In genomic region chr5:115081636-115082035, GRCm38 (mm10) we compare ENCODE assay signal across 32 mouse cellular contexts. TPM values are rescaled to one million over a fixed set of nuclear protein-coding genes. Genes with fewer than 3 reads are reported as not detected.
DNase-seq lines count a peak whose midpoint lies in the region; ATAC-seq and TF ChIP-seq lines count a peak whose summit lies in the region.
"Had no signal": no experiment of that assay in that cellular context is flagged by ENCODE, and none has a peak within 500 bp of the region (broad histone marks: within the 10 kb centered on the region; RNA-seq: fewer than 3 reads in every experiment).

No protein-coding gene starts in this region.

- no peak overlapping the region for H3K9ac ChIP-seq in kidney, embryonic 16.5 days (replicated peaks; ENCODE audit: low read length)
- H3K9ac ChIP-seq: embryonic facial prominence, embryonic 12.5 days; embryonic facial prominence, embryonic 15.5 days; forebrain, embryonic 12.5 days; forebrain, embryonic 15.5 days; heart, embryonic 12.5 days; heart, embryonic 15.5 days; hindbrain, embryonic 13.5 days had no signal

- no peak for ATAC-seq in kidney, embryonic 16.5 days (ENCODE audit: low FRiP score, low TSS enrichment)
- no peak for ATAC-seq in activated CD4-positive, CD25-positive, alpha-beta regulatory T cell, adult 4 months
- ATAC-seq: forebrain, embryonic 15.5 days; hindbrain, embryonic 16.5 days; Patski had no signal

- H3K36me3 ChIP-seq in kidney, embryonic 16.5 days (ENCODE audit: insufficient read depth, low read length) = peaks cover 26% of the 10 kb centered on the region
- H3K36me3 ChIP-seq in thymus, adult 2 months (ENCODE audit: control insufficient read depth, insufficient read depth, low read length) = peaks cover 27% of the 10 kb centered on the region

- no peaks in the 10 kb centered on the region for H3K9me3 ChIP-seq in kidney, embryonic 16.5 days (ENCODE audit: low read length)
- H3K9me3 ChIP-seq: embryonic facial prominence, embryonic 12.5 days; embryonic facial prominence, embryonic 15.5 days; forebrain, embryonic 12.5 days; forebrain, embryonic 15.5 days; G1E; heart, embryonic 12.5 days; heart, embryonic 15.5 days; hindbrain, embryonic 10.5 days; hindbrain, embryonic 13.5 days had no signal

- no peak for TF ChIP-seq CTCF in thymus, adult 2 months (IDR thresholded peaks at IDR 0.05; ENCODE audit: borderline replicate concordance, control insufficient read depth, extremely low read depth, insufficient read depth, low read length, poor library complexity)

- no peak overlapping the region for H3K4me2 ChIP-seq in kidney, embryonic 16.5 days (replicated peaks; ENCODE audit: low read depth, low read length)
- H3K4me2 ChIP-seq: embryonic facial prominence, embryonic 12.5 days; embryonic facial prominence, embryonic 15.5 days; forebrain, embryonic 12.5 days; forebrain, embryonic 15.5 days; heart, embryonic 12.5 days; heart, embryonic 15.5 days; hindbrain, embryonic 13.5 days had no signal

- H3K4me1 ChIP-seq in kidney, embryonic 16.5 days (ENCODE audit: insufficient read depth, low read length) = no peaks in the 10 kb centered on the region
- peaks cover 22% of the 10 kb centered on the region for H3K4me1 ChIP-seq in thymus, adult 2 months (replicated peaks; ENCODE audit: control insufficient read depth, insufficient read depth, low read length)
- H3K4me1 ChIP-seq: embryonic facial prominence, embryonic 12.5 days; embryonic facial prominence, embryonic 15.5 days; forebrain, embryonic 12.5 days; forebrain, embryonic 15.5 days; heart, embryonic 12.5 days; heart, embryonic 15.5 days; hindbrain, embryonic 10.5 days had no signal

- DNase-seq in kidney, postnatal 10 days = no peak
- peak; percentile 43 for DNase-seq in thymus, adult 2 months
- DNase-seq in thymus, postnatal 10 days (ENCODE audit: low spot score in 2 of 2) = peak; percentile 29 to 42
- peak; percentile 37 to 59 for DNase-seq in thymus, postnatal 36 days
- no peak for DNase-seq in embryo, embryonic 11 days
- DNase-seq: adrenal gland, adult 2 months; adrenal gland, postnatal 14 days; B cell, adult 2 months; cerebellum, adult 11 months; cerebellum, adult 2 months; cerebellum, postnatal 10 days; cerebellum, postnatal 36 days; gastrocnemius, postnatal 25 days; heart, adult 18-20 months; heart, postnatal 10 days; heart, postnatal 36 days had no signal

- H3K4me3 ChIP-seq in kidney, embryonic 16.5 days (ENCODE audit: low read length) = no peak overlapping the region
- H3K4me3 ChIP-seq in thymus, adult 2 months (ENCODE audit: control insufficient read depth, insufficient read depth, low read length) = no peak overlapping the region
- H3K4me3 ChIP-seq: embryonic facial prominence, embryonic 12.5 days; embryonic facial prominence, embryonic 15.5 days; erythroblast, embryonic 14.5 days; forebrain, embryonic 12.5 days; forebrain, embryonic 15.5 days; heart, embryonic 12.5 days; heart, embryonic 15.5 days; hindbrain, embryonic 10.5 days; hindbrain, embryonic 13.5 days had no signal

- peak overlapping the region; percentile 31; the same call in 1 of the 2 replicates for H3K27ac ChIP-seq in kidney, embryonic 16.5 days (ENCODE audit: low read length)
- H3K27ac ChIP-seq in thymus, adult 2 months (ENCODE audit: control insufficient read depth, insufficient read depth, low read length) = peak overlapping the region; percentile 78; the same call in 1 of the 2 replicates
- H3K27ac ChIP-seq: embryonic facial prominence, embryonic 12.5 days; embryonic facial prominence, embryonic 15.5 days; forebrain, embryonic 12.5 days; forebrain, embryonic 15.5 days; heart, embryonic 15.5 days; hindbrain, embryonic 10.5 days; hindbrain, embryonic 13.5 days had no signal

- no peak for TF ChIP-seq POLR2A in thymus, adult 2 months (IDR thresholded peaks at IDR 0.05; ENCODE audit: control insufficient read depth, extremely low read depth, insufficient read depth, low read length, poor library complexity)

- WGBS in kidney, embryonic 16.5 days = 75% methylated on average over 5 of the region's 5 CpGs
- 27% methylated on average over 5 of the region's 5 CpGs for WGBS in thymus, adult 2 months

- no peaks in the 10 kb centered on the region for H3K27me3 ChIP-seq in kidney, embryonic 16.5 days (ENCODE audit: insufficient read depth, low read length)
- H3K27me3 ChIP-seq in thymus, adult 2 months (ENCODE audit: control insufficient read depth, insufficient read depth, low read length) = no peaks in the 10 kb centered on the region
- H3K27me3 ChIP-seq: CH12.LX; embryonic facial prominence, embryonic 12.5 days; embryonic facial prominence, embryonic 15.5 days; forebrain, embryonic 12.5 days; forebrain, embryonic 15.5 days; heart, embryonic 12.5 days; heart, embryonic 15.5 days; hindbrain, embryonic 13.5 days; Patski had no signal

RNA-seq across cellular contexts. Expression of gene Gm10401, which starts 16.5 kb away (rescaled TPM):
- 28.2 and 34.7 TPM in 2 replicates for polyA plus RNA-seq in kidney, embryonic 16.5 days (2015; fragmentation: Nextera tagmentation; extraction: Ambion mirVana)
- 0.26 TPM in 1 of 2 replicates, not detected in the other for polyA plus RNA-seq in thymus, adult 2 months (2012; rRNA removed)
- polyA plus RNA-seq in activated CD4-positive, CD25-positive, alpha-beta regulatory T cell, adult 4 months (2017; shearing (Covaris generic)) = 10 to 100 TPM; 11.7 to 19.1 TPM
- polyA plus RNA-seq: adrenal gland, adult 2 months; cerebellum, adult 2 months; cortical plate, adult 2 months; erythroblast, embryonic 14.5 days; G1E; Patski had no signal

RNA-seq across cellular contexts. Expression of gene Acads, which starts 37.5 kb away (rescaled TPM):
- polyA plus RNA-seq in kidney, embryonic 16.5 days (2015; fragmentation: Nextera tagmentation; extraction: Ambion mirVana) = 98.1 and 106 TPM in 2 replicates
- polyA plus RNA-seq in thymus, adult 2 months (2012; rRNA removed) = 99.6 and 101 TPM in 2 replicates
- polyA plus RNA-seq in activated CD4-positive, CD25-positive, alpha-beta regulatory T cell, adult 4 months (2017; shearing (Covaris generic)) = 10 to 100 TPM; 14.7 to 24.1 TPM

RNA-seq across cellular contexts. Expression of gene Unc119b, which starts 53.1 kb away (rescaled TPM):
- 53.5 and 54.8 TPM in 2 replicates for polyA plus RNA-seq in kidney, embryonic 16.5 days (2015; fragmentation: Nextera tagmentation; extraction: Ambion mirVana)
- 67.3 and 68.6 TPM in 2 replicates for polyA plus RNA-seq in thymus, adult 2 months (2012; rRNA removed)
- polyA plus RNA-seq in activated CD4-positive, CD25-positive, alpha-beta regulatory T cell, adult 4 months (2017; shearing (Covaris generic)) = 10 to 100 TPM; 18.3 to 19.0 TPM

Comparison
In these comparisons a context has a peak if more than half of its experiments do, and no peak if none do; other contexts are left out.
1. DNase-seq: peak in thymus, adult 2 months (single experiment), thymus, postnatal 10 days (2 of 2) and thymus, postnatal 36 days (2 of 2); none in kidney, postnatal 10 days (single experiment) and embryo, embryonic 11 days (single experiment).
2. RNA of gene Gm10401, which starts 16.5 kb away (polyA plus RNA-seq): 28.2 to 34.7 TPM in kidney, embryonic 16.5 days and 11.7 to 19.1 TPM in activated CD4-positive, CD25-positive, alpha-beta regulatory T cell, adult 4 months; 0.26 TPM in thymus, adult 2 months; every median in the first group is over 10 times any median in the second.